Mouse (Mus musculus) erythroblast, embryonic 14.5 days (primary cell): Measurements from ENCODE around the gene Kcng4.

ENCODE experiments used
- GATA1 ChIP-seq: IDR thresholded peaks from 2 replicates; pipeline ENCODE4 v1.6.1; 2012; ENCODE audit warnings: low read length, inconsistent platforms, mixed read lengths
- TAL1 ChIP-seq: IDR thresholded peaks from 3 replicates; pipeline ENCODE4 v1.6.1; 2012; ENCODE audit warnings: low read length, inconsistent platforms, mixed read lengths

- TF ChIP-seq GATA1 (no peak), TAL1 (no peak)
These were observed 25.6 kb upstream of the Kcng4 start for GRCm38 (mm10) chr8:119661081-119661480.
